Mouse (Mus musculus): ENCODE results near the gene Ky. TPM values are rescaled to one million over a fixed set of nuclear protein-coding genes. Genes with fewer than 3 reads are reported as not detected.

Ky gene
- polyA plus RNA-seq, 1 experiment = 2.1 TPM

DNA sequence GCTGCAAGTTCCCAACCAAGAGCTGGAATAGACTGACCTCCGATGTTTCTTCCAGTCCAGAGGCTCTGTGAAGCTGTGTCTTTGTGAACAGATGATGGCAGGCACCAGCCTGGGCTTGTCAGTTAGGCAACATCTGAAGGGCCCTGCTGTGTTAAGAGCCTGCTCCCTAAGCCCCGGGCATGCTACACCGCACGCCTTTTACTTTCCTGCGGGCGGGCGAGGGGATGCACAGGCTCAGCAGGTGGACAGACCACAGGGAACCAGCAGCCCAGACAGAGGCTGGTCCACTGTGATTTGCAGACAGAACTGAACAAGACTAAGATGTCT, 41.4 kb downstream of the Ky start:
- WGBS = 87% methylated on average over 7 of the region's 7 CpGs
- TF ChIP-seq CTCF (IDR thresholded peaks at IDR 0.05; ENCODE audit: extremely low read depth, insufficient read length, insufficient replicate concordance, low read depth, low read length) (no peak), POLR2A (IDR thresholded peaks at IDR 0.05; ENCODE audit: low read depth, low read length) (no peak)
- Histone ChIP-seq H3K27ac (ENCODE audit: insufficient read depth, low read depth, low read length) (no peak overlapping the region), H3K27me3 (ENCODE audit: control insufficient read depth, insufficient read depth, low read length) (peaks cover 5% of the 10 kb centered on the region; the same call in 1 of the 2 replicates), H3K4me3 (ENCODE audit: low read depth, low read length) (no peak overlapping the region), H3K4me1 (ENCODE audit: control insufficient read depth, insufficient read depth, insufficient read length, low read length) (peaks cover 13% of the 10 kb centered on the region), H3K36me3 (ENCODE audit: control insufficient read depth, insufficient read depth, low read length) (no peaks in the 10 kb centered on the region)

- WGBS = 65% methylated on average over 8 of the region's 8 CpGs
- Histone ChIP-seq H3K27me3 (ENCODE audit: control insufficient read depth, insufficient read depth, low read length) (peaks cover 3% of the 10 kb centered on the region; the same call in 1 of the 2 replicates), H3K27ac (ENCODE audit: insufficient read depth, low read depth, low read length) (no peak overlapping the region), H3K4me3 (ENCODE audit: low read depth, low read length) (no peak overlapping the region), H3K36me3 (ENCODE audit: control insufficient read depth, insufficient read depth, low read length) (no peaks in the 10 kb centered on the region), H3K4me1 (ENCODE audit: control insufficient read depth, insufficient read depth, insufficient read length, low read length) (peaks cover 12% of the 10 kb centered on the region)
- TF ChIP-seq POLR2A (IDR thresholded peaks at IDR 0.05; ENCODE audit: low read depth, low read length) (no peak), CTCF (IDR thresholded peaks at IDR 0.05; ENCODE audit: extremely low read depth, insufficient read length, insufficient replicate concordance, low read depth, low read length) (no peak)
Measured at GRCm38 (mm10) chr9:102549211-102549610, 43.7 kb downstream of the Ky start.

DNA sequence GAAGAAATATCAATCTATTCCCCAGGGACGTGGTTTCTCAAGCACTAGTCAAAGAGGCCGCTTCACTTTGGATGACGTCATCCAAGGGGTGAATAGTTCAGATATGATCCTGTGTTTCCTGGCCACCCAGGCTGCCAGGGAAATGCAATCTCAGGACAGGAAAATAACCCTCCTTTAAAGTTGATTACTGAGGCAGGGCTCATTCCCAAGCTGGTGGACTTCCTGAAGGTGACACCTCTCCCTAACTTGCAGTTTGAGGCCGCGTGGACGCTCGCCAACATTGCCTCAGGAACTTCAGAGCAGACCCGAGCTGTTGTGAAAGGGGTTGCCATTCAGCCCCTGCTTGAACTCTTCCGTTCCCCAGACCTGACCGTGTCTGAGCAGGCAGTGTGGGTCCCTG, 46.2 kb downstream of the Ky start:
- no peaks in the 10 kb centered on the region for H3K36me3 ChIP-seq (ENCODE audit: control insufficient read depth, insufficient read depth, low read length)
- no peaks in the 10 kb centered on the region for H3K27me3 ChIP-seq (ENCODE audit: control insufficient read depth, insufficient read depth, low read length)
- no peak overlapping the region for H3K4me3 ChIP-seq (ENCODE audit: low read depth, low read length)
- no peak overlapping the region for H3K27ac ChIP-seq (ENCODE audit: insufficient read depth, low read depth, low read length)
- peaks cover 9% of the 10 kb centered on the region; the same call in 1 of the 2 replicates for H3K4me1 ChIP-seq (ENCODE audit: control insufficient read depth, insufficient read depth, insufficient read length, low read length)
- WGBS = 47% methylated on average over 10 of the region's 10 CpGs
- TF ChIP-seq CTCF (IDR thresholded peaks at IDR 0.05; ENCODE audit: extremely low read depth, insufficient read length, insufficient replicate concordance, low read depth, low read length) = no peak
- no peak for TF ChIP-seq POLR2A (IDR thresholded peaks at IDR 0.05; ENCODE audit: low read depth, low read length)

DNA sequence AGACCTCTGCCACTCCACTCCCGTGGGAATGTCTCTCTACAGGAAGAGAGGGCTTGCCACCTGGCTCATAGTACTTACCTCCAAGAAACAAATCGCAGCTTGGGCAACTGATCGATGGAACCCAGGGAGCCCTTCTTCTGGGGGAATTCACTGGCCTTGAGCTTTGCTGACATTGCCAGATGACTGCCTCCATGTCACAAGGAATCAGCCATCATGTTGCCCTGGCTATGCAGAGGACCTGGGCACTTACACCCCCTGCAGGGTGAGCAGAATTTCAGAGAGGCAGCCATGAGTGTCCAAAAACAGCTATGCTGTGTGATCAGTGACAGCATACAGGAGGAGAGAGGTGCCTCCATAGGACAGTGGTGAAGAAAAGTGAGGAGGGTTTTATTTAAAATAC, 48.2 kb downstream of the Ky start:
- H3K4me1 ChIP-seq (ENCODE audit: control insufficient read depth, insufficient read depth, insufficient read length, low read length) = peaks cover 9% of the 10 kb centered on the region; the same call in 1 of the 2 replicates
- 73% methylated on average over 3 of the region's 3 CpGs for WGBS
- no peak for TF ChIP-seq CTCF (IDR thresholded peaks at IDR 0.05; ENCODE audit: extremely low read depth, insufficient read length, insufficient replicate concordance, low read depth, low read length)
- no peak overlapping the region for H3K27ac ChIP-seq (ENCODE audit: insufficient read depth, low read depth, low read length)
- no peaks in the 10 kb centered on the region for H3K36me3 ChIP-seq (ENCODE audit: control insufficient read depth, insufficient read depth, low read length)
- H3K27me3 ChIP-seq (ENCODE audit: control insufficient read depth, insufficient read depth, low read length) = no peaks in the 10 kb centered on the region
- H3K4me3 ChIP-seq (ENCODE audit: low read depth, low read length) = no peak overlapping the region

DNA sequence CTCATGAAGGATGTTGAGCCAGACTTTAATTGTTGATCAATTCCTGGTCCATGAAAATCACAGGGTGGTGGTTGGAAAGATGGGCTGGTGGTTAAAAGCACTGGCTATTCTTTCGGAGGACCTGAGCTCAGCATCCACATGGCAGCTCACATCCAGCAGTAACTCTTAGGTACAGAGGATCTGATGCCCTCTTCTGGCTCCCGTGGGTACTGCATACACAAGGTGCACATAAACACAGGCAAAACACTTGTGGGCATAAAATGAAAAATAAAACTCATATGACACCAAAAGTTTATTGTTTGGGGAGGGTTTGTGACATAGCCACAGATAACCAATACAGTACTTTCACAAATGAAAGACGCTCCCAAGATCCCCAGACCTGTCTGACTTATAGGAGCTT, 52.9 kb downstream of the Ky start:
- no peak for TF ChIP-seq CTCF (IDR thresholded peaks at IDR 0.05; ENCODE audit: extremely low read depth, insufficient read length, insufficient replicate concordance, low read depth, low read length)
- no peak for TF ChIP-seq POLR2A (IDR thresholded peaks at IDR 0.05; ENCODE audit: low read depth, low read length)
- H3K4me3 ChIP-seq (ENCODE audit: low read depth, low read length) = no peak overlapping the region
- no peaks in the 10 kb centered on the region for H3K36me3 ChIP-seq (ENCODE audit: control insufficient read depth, insufficient read depth, low read length)
- H3K4me1 ChIP-seq (ENCODE audit: control insufficient read depth, insufficient read depth, insufficient read length, low read length) = no peaks in the 10 kb centered on the region
- no peak overlapping the region for H3K27ac ChIP-seq (ENCODE audit: insufficient read depth, low read depth, low read length)
- 97% methylated on average over 3 of the region's 3 CpGs for WGBS
- H3K27me3 ChIP-seq (ENCODE audit: control insufficient read depth, insufficient read depth, low read length) = no peaks in the 10 kb centered on the region

- TF ChIP-seq CTCF (IDR thresholded peaks at IDR 0.05; ENCODE audit: extremely low read depth, insufficient read length, insufficient replicate concordance, low read depth, low read length) = no peak
- no peak for TF ChIP-seq POLR2A (IDR thresholded peaks at IDR 0.05; ENCODE audit: low read depth, low read length)
- Histone ChIP-seq H3K27ac (ENCODE audit: insufficient read depth, low read depth, low read length) (no peak overlapping the region), H3K4me3 (ENCODE audit: low read depth, low read length) (no peak overlapping the region), H3K36me3 (ENCODE audit: control insufficient read depth, insufficient read depth, low read length) (no peaks in the 10 kb centered on the region), H3K4me1 (ENCODE audit: control insufficient read depth, insufficient read depth, insufficient read length, low read length) (peaks cover 5% of the 10 kb centered on the region; the same call in 1 of the 2 replicates), H3K27me3 (ENCODE audit: control insufficient read depth, insufficient read depth, low read length) (no peaks in the 10 kb centered on the region)
- WGBS = 29% methylated on average over 5 of the region's 5 CpGs
Measured at GRCm38 (mm10) chr9:102572888-102573287, 67.3 kb downstream of the Ky start.

GRCm38 (mm10) chr9:102577480-102577879, 71.9 kb downstream of the Ky start:
- Histone ChIP-seq H3K4me1 (ENCODE audit: control insufficient read depth, insufficient read depth, insufficient read length, low read length) (peaks cover 5% of the 10 kb centered on the region; the same call in 1 of the 2 replicates), H3K27me3 (ENCODE audit: control insufficient read depth, insufficient read depth, low read length) (no peaks in the 10 kb centered on the region), H3K4me3 (ENCODE audit: low read depth, low read length) (no peak overlapping the region), H3K27ac (ENCODE audit: insufficient read depth, low read depth, low read length) (no peak overlapping the region), H3K36me3 (ENCODE audit: control insufficient read depth, insufficient read depth, low read length) (no peaks in the 10 kb centered on the region)
- 13% methylated on average over 5 of the region's 5 CpGs for WGBS
- no peak for TF ChIP-seq POLR2A (IDR thresholded peaks at IDR 0.05; ENCODE audit: low read depth, low read length)
- no peak for TF ChIP-seq CTCF (IDR thresholded peaks at IDR 0.05; ENCODE audit: extremely low read depth, insufficient read length, insufficient replicate concordance, low read depth, low read length)

Data from small intestine, adult 2 months (tissue).